Mouse (Mus musculus): ENCODE data around the gene Tbc1d24.
"Not testable (repeated sequence)": the region's sequence is repeated elsewhere in the genome, so short reads cannot be mapped to it uniquely, and the experiment has no call there.

Tbc1d24 gene

DNA sequence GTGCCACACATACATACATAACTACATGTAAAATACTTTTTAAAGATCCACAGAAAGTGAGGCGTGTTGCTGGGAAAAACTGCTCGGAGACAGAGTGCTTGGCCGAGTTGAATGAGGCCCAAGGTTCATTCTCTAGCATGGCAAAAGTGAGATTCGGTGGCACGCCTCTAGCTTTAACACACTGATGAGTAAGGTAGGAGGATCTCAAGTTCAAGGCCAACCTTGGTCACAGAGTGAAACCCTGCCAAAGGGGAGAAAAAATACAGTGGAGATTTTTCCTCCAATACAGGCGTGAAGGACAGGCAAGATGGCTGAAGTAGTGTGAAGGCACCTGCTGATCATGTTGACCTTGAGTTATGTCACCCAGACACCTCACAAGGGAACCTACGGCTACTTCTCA, 55.9 kb downstream of the Tbc1d24 start:
- in situ Hi-C loops (cut with MboI, MseI): loop anchor here (10.0 kb wide), 1 partner anchor 555 kb away; the partner anchor contains the start of gene Tbl3

- in situ Hi-C loops (cut with MboI, MseI): loop anchor here (10.0 kb wide), 1 partner anchor 562 kb away; the partner anchor contains the start of gene Tbl3
These were observed 62.5 kb downstream of the Tbc1d24 start for GRCm38 (mm10) chr17:24142897-24143296.

- in situ Hi-C loops (cut with MboI, MseI): loop anchor here (10.0 kb wide), 1 partner anchor 563 kb away; the partner anchor contains the start of gene Tbl3
These were observed 63.9 kb downstream of the Tbc1d24 start for GRCm38 (mm10) chr17:24141425-24141920.

- in situ Hi-C loops (cut with MboI, MseI): loop anchor here (10.0 kb wide), 1 partner anchor 564 kb away; the partner anchor contains the start of gene Tbl3
These were observed 64.4 kb downstream of the Tbc1d24 start for GRCm38 (mm10) chr17:24140845-24141424.

DNA sequence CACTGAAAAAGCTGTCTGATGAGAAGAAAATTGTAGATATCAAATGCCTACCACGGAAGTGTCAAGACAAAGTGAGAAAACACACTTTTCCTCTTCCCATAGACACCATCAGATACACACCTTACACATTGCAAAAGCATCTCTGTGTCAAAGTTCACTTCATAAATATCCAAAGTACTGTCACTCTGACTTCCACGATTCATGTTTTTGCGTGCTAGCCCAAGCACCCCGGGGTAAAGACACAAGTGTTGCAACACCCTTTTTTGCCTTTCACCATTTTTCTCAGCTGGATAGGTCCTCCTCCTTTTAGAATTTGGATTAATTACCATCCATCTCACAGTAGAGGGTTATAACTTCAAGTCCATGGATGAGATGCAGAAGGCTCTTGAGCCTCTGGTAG, 65.4 kb downstream of the Tbc1d24 start:
- in situ Hi-C loops (cut with MboI, MseI): loop anchor here (10.0 kb wide), 1 partner anchor 565 kb away; the partner anchor contains the start of gene Tbl3

DNA sequence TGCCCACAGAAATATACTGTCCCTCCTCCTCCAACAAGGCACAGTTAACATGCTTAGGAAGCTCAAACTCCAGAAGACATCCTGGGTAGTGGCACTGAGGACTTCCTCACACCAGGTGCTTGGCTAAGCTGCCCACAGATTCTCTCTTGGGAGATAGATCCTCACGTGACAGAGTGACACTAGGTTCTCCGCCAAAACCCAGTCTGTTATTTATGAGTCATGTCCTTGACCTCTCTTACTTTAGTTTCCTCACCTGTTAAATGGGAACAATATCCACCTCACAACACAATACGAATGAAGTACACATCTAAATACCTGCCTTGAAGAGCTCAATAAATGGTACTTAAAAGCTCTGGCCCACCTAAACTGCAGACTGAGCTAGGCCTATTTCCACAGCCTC, 66.1 kb downstream of the Tbc1d24 start:
- in situ Hi-C loops (cut with MboI, MseI): no loop called here

DNA sequence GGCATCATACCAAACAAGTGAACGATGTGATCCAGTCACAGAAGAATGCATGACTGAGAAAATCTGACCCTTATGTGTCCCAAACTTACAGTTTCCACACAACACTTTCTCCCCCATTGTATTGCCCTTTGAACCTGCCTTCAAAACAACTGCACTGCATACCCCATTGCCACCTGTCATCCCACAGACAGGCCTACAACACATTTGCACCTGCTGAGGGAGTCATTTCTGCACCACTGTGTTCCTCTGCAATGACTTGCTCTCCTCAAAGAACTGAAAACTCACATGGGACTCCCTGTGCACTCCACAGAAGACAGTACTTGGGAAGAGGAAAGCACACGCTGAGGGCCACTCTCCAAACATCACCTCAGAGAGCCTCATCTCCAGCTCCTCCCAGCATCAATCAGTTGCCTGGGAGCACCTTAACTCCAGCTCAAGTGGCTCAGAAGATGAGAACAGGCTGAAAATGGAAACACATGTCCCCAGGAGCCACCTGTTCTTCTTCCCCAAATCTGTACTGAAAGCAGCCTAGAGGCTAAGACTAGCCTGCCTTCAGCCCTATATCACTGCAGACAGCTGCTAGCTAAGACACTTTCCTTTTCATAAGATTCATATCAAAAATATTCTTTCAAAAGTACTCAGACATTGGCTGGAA, 68.0 kb downstream of the Tbc1d24 start:
- in situ Hi-C loops (cut with MboI, MseI): no loop called here

DNA sequence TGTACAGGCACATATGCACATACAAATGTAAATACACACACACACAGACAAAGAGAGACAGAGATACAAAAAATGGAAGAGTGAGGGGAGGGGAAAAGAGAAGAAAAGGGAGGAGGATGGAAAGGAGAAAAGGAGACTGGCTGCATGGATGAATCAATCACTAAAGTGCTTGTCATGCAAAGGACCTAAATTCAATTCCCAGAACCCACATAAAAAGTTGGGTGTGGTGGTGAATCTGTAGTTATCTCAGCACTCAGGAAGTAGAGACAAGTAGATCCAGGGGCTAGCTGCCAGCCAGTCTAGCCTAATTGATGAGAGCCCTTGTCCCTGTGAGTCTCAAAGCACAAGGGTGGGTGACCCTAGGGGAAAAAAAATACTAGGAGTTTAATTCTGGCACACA, 71.3 kb downstream of the Tbc1d24 start:
- in situ Hi-C loops (cut with MboI, MseI): no loop called here

DNA sequence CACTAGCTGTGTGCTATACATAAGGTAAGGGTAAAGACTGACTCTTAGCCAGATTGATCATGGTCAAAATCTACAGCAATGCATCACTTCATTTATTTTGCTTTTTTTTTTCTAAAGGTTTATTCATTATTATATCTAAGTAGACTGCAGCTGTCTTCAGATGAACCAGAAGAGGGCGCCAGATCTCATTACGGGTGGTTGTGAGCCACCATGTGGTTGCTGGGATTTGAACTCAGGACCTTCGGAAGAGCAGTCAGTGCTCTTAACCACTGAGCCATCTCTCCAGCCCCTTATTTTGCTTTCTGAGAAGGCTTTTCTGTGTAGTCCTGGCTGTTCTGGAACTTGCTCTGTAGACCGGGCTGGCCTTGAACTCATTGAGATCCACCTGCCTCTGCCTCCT, 72.4 kb downstream of the Tbc1d24 start:
- in situ Hi-C loops (cut with MboI, MseI): not testable (repeated sequence)

DNA sequence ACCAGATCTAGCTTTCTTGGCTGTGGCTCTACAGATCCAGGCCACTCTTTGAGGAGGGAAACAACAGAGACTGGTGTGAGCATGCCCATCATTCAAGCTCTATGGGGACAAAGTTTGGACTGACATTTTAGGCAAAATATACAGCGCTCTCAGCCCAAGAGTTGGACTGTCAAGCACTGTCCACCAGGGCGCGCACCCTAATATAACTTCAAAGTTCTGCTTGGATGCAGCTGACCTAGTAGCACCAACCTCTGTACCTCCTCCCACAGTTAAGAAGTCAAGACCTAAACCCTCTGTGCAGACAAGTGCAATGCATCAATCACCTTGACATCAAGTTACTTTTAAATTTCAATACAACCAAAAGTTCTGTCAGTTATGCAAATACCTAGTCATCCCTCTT, 73.8 kb downstream of the Tbc1d24 start:
- in situ Hi-C loops (cut with MboI, MseI): no loop called here

GRCm38 (mm10) chr17:24129246-24129645, 76.1 kb downstream of the Tbc1d24 start:
- in situ Hi-C loops (cut with MboI, MseI): not testable (repeated sequence)

DNA sequence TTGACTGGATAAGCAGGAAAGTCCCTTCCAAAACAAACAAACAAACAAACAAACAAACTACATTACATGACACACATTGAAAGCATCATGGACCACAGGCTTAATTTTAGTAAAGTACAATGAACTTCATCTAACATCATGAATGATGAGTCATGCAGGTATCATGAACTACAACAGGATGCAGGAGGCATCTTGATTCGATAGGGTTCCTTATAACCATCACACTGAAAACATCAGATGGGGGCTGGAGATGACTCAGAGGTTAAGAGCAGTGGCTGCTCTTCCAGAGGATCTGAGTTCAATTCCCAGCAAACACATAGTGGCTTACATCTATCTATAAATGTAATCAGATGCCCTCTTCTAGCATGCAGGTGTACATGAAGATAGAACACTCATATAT, 77.8 kb downstream of the Tbc1d24 start:
- in situ Hi-C loops (cut with MboI, MseI): no loop called here

DNA sequence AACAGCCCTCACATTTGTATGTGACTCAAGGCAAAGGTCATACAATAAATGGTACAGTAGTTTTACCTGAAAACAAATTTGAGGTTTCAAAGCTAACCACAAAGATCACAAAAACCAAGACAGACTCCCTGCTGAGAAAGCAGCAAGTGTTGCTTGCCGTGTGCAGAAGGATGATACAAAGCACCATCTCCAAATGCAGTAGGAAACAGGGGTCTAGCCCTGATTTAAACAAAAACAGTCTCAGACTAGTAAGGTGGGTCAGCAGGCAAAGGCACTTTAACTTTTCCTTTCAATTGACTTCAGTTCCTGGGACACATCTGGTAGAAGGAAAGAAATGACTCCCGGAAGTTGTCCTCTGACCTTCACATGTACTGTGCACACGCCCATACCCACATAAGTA, 78.6 kb downstream of the Tbc1d24 start:
- in situ Hi-C loops (cut with MboI, MseI): no loop called here

All from T-helper 1 cell (primary cell).